Mouse (Mus musculus): ENCODE measurements around the gene Mybbp1a. TPM values are rescaled to one million over a fixed set of nuclear protein-coding genes. Genes with fewer than 3 reads are reported as not detected.
"Not testable (repeated sequence)": the region's sequence is repeated elsewhere in the genome, so short reads cannot be mapped to it uniquely, and the experiment has no call there.

Gene Mybbp1a
- polyA plus RNA-seq, 1 experiment from 2014 or later: 84.6 TPM

- Histone ChIP-seq H3K36me3 (no peaks in the 10 kb centered on the region), H3K4me2 (replicated peaks) (no peak overlapping the region), H3K4me1 (replicated peaks) (peaks cover 18% of the 10 kb centered on the region), H3K27me3 (peaks cover 28% of the 10 kb centered on the region), H3K9me3 (no peaks in the 10 kb centered on the region), H3K9ac (replicated peaks) (no peak overlapping the region), H3K27ac (no peak overlapping the region), H3K4me3 (replicated peaks) (no peak overlapping the region)
- ATAC-seq: no peak
- 100% methylated on average over 5 of the region's 5 CpGs for WGBS
Measured at GRCm38 (mm10) chr11:72416666-72417065, 24.5 kb upstream of the Mybbp1a start.

- Histone ChIP-seq H3K36me3 (no peaks in the 10 kb centered on the region), H3K9ac (replicated peaks) (no peak overlapping the region), H3K4me1 (replicated peaks) (peaks cover 15% of the 10 kb centered on the region), H3K4me3 (replicated peaks) (no peak overlapping the region), H3K27ac (no peak overlapping the region; the same call in 1 of the 2 replicates), H3K9me3 (no peaks in the 10 kb centered on the region), H3K27me3 (peaks cover 21% of the 10 kb centered on the region; the same call in 1 of the 2 replicates), H3K4me2 (replicated peaks) (no peak overlapping the region)
- WGBS: 6% methylated on average over 4 of the region's 4 CpGs
- no peak; the same call in 1 of the 2 replicates for ATAC-seq
Measured at GRCm38 (mm10) chr11:72417376-72417775, 23.8 kb upstream of the Mybbp1a start.

- Histone ChIP-seq H3K4me2 (replicated peaks) (no peak overlapping the region), H3K4me1 (replicated peaks) (peaks cover 15% of the 10 kb centered on the region), H3K9me3 (no peaks in the 10 kb centered on the region), H3K9ac (replicated peaks) (no peak overlapping the region), H3K27me3 (peaks cover 13% of the 10 kb centered on the region; the same call in 1 of the 2 replicates), H3K4me3 (replicated peaks) (no peak overlapping the region), H3K27ac (no peak overlapping the region), H3K36me3 (no peaks in the 10 kb centered on the region)
- WGBS: 42% methylated on average over 8 of the region's 8 CpGs
- no peak for ATAC-seq
Measured at GRCm38 (mm10) chr11:72418227-72418626, 22.9 kb upstream of the Mybbp1a start.

- WGBS: 93% methylated on average over 6 of the region's 6 CpGs
- Histone ChIP-seq H3K9me3 (no peaks in the 10 kb centered on the region), H3K27me3 (peaks cover 7% of the 10 kb centered on the region; the same call in 1 of the 2 replicates), H3K36me3 (no peaks in the 10 kb centered on the region), H3K9ac (replicated peaks) (no peak overlapping the region), H3K4me3 (replicated peaks) (no peak overlapping the region), H3K4me1 (replicated peaks) (peaks cover 15% of the 10 kb centered on the region), H3K27ac (no peak overlapping the region), H3K4me2 (replicated peaks) (no peak overlapping the region)
- no peak for ATAC-seq
Measured at GRCm38 (mm10) chr11:72419006-72419405, 22.1 kb upstream of the Mybbp1a start.

- no peaks in the 10 kb centered on the region for H3K9me3 ChIP-seq
- H3K36me3 ChIP-seq: no peaks in the 10 kb centered on the region
- H3K4me3 ChIP-seq (replicated peaks): no peak overlapping the region
- H3K27ac ChIP-seq: no peak overlapping the region
- no peaks in the 10 kb centered on the region for H3K27me3 ChIP-seq
- H3K4me2 ChIP-seq (replicated peaks): no peak overlapping the region
- H3K9ac ChIP-seq (replicated peaks): no peak overlapping the region
- no peak for ATAC-seq
- peaks cover 15% of the 10 kb centered on the region for H3K4me1 ChIP-seq (replicated peaks)
- 83% methylated on average over 6 of the region's 6 CpGs for WGBS
Measured at GRCm38 (mm10) chr11:72420460-72421122, 20.6 kb upstream of the Mybbp1a start.

GRCm38 (mm10) chr11:72421518-72422278, 19.5 kb upstream of the Mybbp1a start:
- ATAC-seq: no peak
- Histone ChIP-seq H3K36me3 (no peaks in the 10 kb centered on the region), H3K4me2 (replicated peaks) (no peak overlapping the region), H3K4me1 (replicated peaks) (peaks cover 15% of the 10 kb centered on the region), H3K9ac (replicated peaks) (no peak overlapping the region), H3K4me3 (replicated peaks) (no peak overlapping the region), H3K9me3 (no peaks in the 10 kb centered on the region), H3K27me3 (no peaks in the 10 kb centered on the region), H3K27ac (no peak overlapping the region)
- 93% methylated on average over 11 of the region's 11 CpGs for WGBS

GRCm38 (mm10) chr11:72423686-72424085, 17.5 kb upstream of the Mybbp1a start:
- no peak for ATAC-seq
- Histone ChIP-seq H3K4me2 (replicated peaks) (no peak overlapping the region), H3K27ac (no peak overlapping the region), H3K27me3 (no peaks in the 10 kb centered on the region), H3K9ac (replicated peaks) (no peak overlapping the region), H3K9me3 (no peaks in the 10 kb centered on the region), H3K36me3 (no peaks in the 10 kb centered on the region), H3K4me3 (replicated peaks) (no peak overlapping the region), H3K4me1 (replicated peaks) (no peaks in the 10 kb centered on the region)
- WGBS: 85% methylated on average over 4 of the region's 4 CpGs

- Histone ChIP-seq H3K4me2 (replicated peaks) (no peak overlapping the region), H3K9ac (replicated peaks) (no peak overlapping the region), H3K27me3 (no peaks in the 10 kb centered on the region), H3K9me3 (no peaks in the 10 kb centered on the region), H3K36me3 (no peaks in the 10 kb centered on the region), H3K4me3 (replicated peaks) (no peak overlapping the region), H3K27ac (no peak overlapping the region), H3K4me1 (replicated peaks) (no peaks in the 10 kb centered on the region)
- no peak for ATAC-seq
Measured at GRCm38 (mm10) chr11:72425201-72425600, 16.0 kb upstream of the Mybbp1a start.

- H3K4me1 ChIP-seq (replicated peaks): no peaks in the 10 kb centered on the region
- H3K27me3 ChIP-seq: no peaks in the 10 kb centered on the region
- H3K9ac ChIP-seq (replicated peaks): no peak overlapping the region
- no peak overlapping the region for H3K27ac ChIP-seq
- H3K4me3 ChIP-seq (replicated peaks): no peak overlapping the region
- ATAC-seq: no peak
- no peaks in the 10 kb centered on the region for H3K9me3 ChIP-seq
- H3K36me3 ChIP-seq: no peaks in the 10 kb centered on the region
- no peak overlapping the region for H3K4me2 ChIP-seq (replicated peaks)
Measured at GRCm38 (mm10) chr11:72426884-72427283, 14.3 kb upstream of the Mybbp1a start.

- H3K27ac ChIP-seq: no peak overlapping the region
- ATAC-seq: no peak
- H3K9ac ChIP-seq (replicated peaks): no peak overlapping the region
- H3K4me1 ChIP-seq (replicated peaks): no peaks in the 10 kb centered on the region
- H3K27me3 ChIP-seq: no peaks in the 10 kb centered on the region
- H3K9me3 ChIP-seq: no peaks in the 10 kb centered on the region
- no peaks in the 10 kb centered on the region for H3K36me3 ChIP-seq
- H3K4me2 ChIP-seq (replicated peaks): no peak overlapping the region
- 0% methylated on average over 5 of the region's 5 CpGs for WGBS
- H3K4me3 ChIP-seq (replicated peaks): no peak overlapping the region
Measured at GRCm38 (mm10) chr11:72428694-72429093, 12.5 kb upstream of the Mybbp1a start.

- H3K9me3 ChIP-seq: no peaks in the 10 kb centered on the region
- no peak overlapping the region for H3K9ac ChIP-seq (replicated peaks)
- no peaks in the 10 kb centered on the region for H3K4me1 ChIP-seq (replicated peaks)
- H3K4me3 ChIP-seq (replicated peaks): no peak overlapping the region
- no peaks in the 10 kb centered on the region for H3K27me3 ChIP-seq
- no peak overlapping the region for H3K27ac ChIP-seq
- ATAC-seq: peak; percentile 75
- 34% methylated on average over 7 of the region's 7 CpGs for WGBS
- H3K4me2 ChIP-seq (replicated peaks): peak overlapping the region; percentile 29; the same call in 1 of the 2 replicates
- H3K36me3 ChIP-seq: no peaks in the 10 kb centered on the region
Measured at GRCm38 (mm10) chr11:72429288-72429690, 11.9 kb upstream of the Mybbp1a start.

GRCm38 (mm10) chr11:72430311-72431068, 10.7 kb upstream of the Mybbp1a start:
- not testable (repeated sequence) for H3K4me3 ChIP-seq (replicated peaks); H3K27me3 ChIP-seq; ATAC-seq; H3K4me1 ChIP-seq (replicated peaks); H3K9ac ChIP-seq (replicated peaks); H3K36me3 ChIP-seq; H3K9me3 ChIP-seq; H3K27ac ChIP-seq; H3K4me2 ChIP-seq (replicated peaks)
- WGBS: 56% methylated on average over 9 of the region's 9 CpGs
